Mouse (Mus musculus) adrenal gland, adult (tissue): Measurements from ENCODE around the gene Olfr995.

Source experiments
- DNase-seq, 2 experiments: peaks; one replicate each; pipeline ENCODE4 v3.0.0; 2022 to 2023; ENCODE audit warnings: low spot score in 1 of 2; ENCODE audit not compliant: inconsistent age in 2 of 2

Olfr995 gene

DNA sequence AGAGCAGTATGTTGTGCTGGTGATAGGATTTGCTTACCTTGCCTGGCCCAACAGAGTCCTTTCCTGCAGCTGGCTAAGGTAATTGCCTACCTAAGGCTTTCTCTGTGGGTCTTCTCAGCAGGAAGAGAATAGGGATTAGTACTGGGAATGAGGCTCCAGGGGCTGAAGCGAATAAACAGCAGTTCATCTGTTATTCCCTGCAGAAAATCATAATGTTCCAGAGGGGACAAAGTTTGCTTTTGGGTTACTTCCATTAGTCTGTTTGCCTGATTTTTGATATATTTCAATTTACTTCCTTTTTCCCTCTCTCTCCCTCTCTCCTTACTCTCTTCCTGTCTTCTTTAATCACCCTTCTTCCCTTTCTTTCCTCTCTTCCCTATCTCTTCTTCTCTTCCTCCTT lies at the start of gene Olfr995:
Gene Olfr995, minus strand, starts transcription at position 101 of the 400 bp plus-strand sequence.
- DNase-seq = no peak

- DNase-seq = peak; percentile 33 to 81
Observed at GRCm38 (mm10) chr2:85490396-85490795, 47.0 kb upstream of the Olfr995 start.

GRCm38 (mm10) chr2:85466801-85467325 lies 23.4 kb upstream of the Olfr995 start:
- DNase-seq = peak; percentile 51 to 82

GRCm38 (mm10) chr2:85442546-85442945 lies 893 bp downstream of the Olfr995 start:
- DNase-seq = no peak

DNA sequence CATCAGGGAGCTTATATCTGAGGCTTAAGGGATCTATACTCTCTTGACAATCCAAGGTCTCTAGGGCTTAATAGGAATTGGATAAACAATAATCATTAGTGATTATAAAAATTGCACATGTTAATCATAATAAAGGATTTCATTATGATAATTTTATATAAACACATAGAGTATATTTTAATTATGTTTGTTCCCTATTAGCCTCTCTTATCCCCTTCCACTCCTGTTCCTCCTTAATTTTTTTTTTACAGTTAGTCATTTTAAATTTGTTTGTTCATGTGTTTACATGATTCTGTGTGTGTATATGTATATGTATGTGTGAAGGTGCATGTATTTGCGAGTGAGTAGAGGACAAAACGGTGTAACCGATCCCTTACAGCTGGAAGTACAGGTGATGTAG lies 7.1 kb downstream of the Olfr995 start, which contains the start of gene Olfr994:
Gene Olfr994, minus strand, starts transcription at position 101 of the 400 bp plus-strand sequence.
- DNase-seq = no peak

DNA sequence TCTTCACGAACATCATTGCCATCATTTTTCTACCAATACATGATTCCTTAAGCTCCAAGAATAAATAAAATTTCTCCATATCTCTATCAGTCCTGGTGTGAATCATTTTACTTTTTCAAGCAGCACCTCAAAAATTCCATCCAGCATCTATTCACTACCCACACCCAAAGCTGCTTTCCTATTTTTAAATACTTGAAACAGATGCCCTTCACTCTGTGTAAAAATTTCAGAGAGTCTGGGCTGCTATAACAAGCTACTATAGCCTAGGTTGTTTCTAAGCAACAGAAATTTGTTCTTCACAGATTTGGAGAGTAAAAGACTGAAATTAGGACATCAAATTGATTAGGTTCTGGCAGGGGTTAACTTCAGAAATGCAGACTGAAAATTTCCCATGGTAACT lies 17.5 kb downstream of the Olfr995 start:
- DNase-seq = no peak

GRCm38 (mm10) chr2:85414777-85415176 lies 28.7 kb downstream of the Olfr995 start, which contains the start of gene Olfr993:
TSS of gene Olfr993 (minus strand) at chr2:85414877.
- DNase-seq = no peak

GRCm38 (mm10) chr2:85409369-85409768 lies 34.1 kb downstream of the Olfr995 start, which contains the start of gene Olfr992:
TSS of gene Olfr992 (minus strand) at chr2:85409469.
- no peak for DNase-seq
